8 mouse cellular contexts compared by ENCODE assay signal in the genomic region with DNA sequence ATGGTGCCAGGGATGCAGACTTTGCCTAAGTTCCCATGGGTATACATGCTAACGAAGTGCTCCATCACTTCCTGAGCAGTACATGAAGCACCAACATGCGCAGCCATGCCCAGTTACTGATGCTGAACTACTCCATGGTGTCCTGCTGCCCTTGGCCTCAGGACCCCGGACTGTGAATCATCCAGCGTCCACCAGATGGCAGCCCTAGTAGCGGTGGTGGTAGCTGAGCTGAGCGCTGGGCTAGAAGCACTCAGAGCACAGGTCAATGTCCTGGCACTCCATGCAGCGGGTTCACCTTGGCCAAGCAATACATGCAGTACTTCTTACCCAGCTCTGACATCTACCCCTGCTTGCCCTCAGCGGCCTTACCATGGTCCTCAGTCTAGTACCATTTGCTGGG. TPM values are rescaled to one million over a fixed set of nuclear protein-coding genes. Genes with fewer than 3 reads are reported as not detected.
DNase-seq lines count a peak whose midpoint lies in the region.

No protein-coding gene starts in this region.

- intact Hi-C loops in left cerebral cortex, postnatal 25 days (cut with DNase I): no loop called here

- peak; percentile 12 to 30 for DNase-seq in cerebellum, postnatal 14 days
- DNase-seq in cerebellum, adult 11-12 months: no peak
- peak; percentile 25 for DNase-seq in lung, postnatal 10 days
- no peak for DNase-seq in lung, postnatal 36 days
- peak; percentile 7 to 49 for DNase-seq in kidney, adult 8-10 months
- DNase-seq in testis, postnatal 10 days (ENCODE audit: low spot score): peak; percentile 65
- no peak for DNase-seq in left cerebral cortex, postnatal 25 days (ENCODE audit: low spot score in 2 of 2)
- no peak for DNase-seq in cerebellum, adult 9-10 months

RNA-seq across cellular contexts. Expression of gene Syn3, which starts 57.1 kb away (rescaled TPM):
- total RNA-seq in left cerebral cortex, postnatal 25 days (2021): 10 to 100 TPM; 26.1 to 31.8 TPM

Comparison
In these comparisons a context has a peak if more than half of its experiments do, and no peak if none do; other contexts are left out.
1. DNase-seq: peak in cerebellum, postnatal 14 days (2 of 2), lung, postnatal 10 days (single experiment), kidney, adult 8-10 months (2 of 2) and testis, postnatal 10 days (single experiment); none in cerebellum, adult 11-12 months (single experiment), lung, postnatal 36 days (single experiment), left cerebral cortex, postnatal 25 days (0 of 2) and cerebellum, adult 9-10 months (single experiment).